In the genomic region with DNA sequence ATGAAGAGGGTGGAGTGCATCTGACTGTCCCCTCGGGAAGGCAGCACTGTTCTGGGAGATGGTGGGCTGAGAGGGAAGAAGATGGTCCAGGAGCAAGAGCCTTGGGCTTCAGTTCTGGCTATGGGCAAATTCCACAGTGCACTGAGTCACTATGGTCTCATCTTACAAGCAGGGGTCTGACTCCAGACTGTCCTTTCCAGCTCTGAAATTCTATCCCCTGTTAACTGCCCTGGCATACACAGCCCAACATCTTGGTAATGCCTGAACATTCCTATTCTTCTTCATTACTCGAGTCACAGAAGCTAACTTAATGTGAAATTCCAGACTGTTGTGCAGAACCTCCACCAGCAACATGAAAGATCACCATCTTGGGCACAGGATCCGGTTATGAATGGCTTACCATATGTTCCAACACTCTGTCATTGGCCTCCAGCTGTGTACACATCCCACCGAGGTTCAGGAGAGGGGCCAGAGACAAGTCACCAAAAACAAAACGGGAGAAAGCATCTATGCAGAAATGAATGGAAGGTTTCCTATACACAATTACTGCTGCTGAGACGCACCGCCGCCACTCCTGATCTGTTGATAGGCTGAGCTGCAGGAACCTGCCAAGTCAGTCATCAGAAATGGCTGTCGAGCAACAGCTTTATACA, we compare ENCODE assay signal across 15 mouse cellular contexts.
A peak's percentile ranks its signal among the peaks of the same experiment; 100 is the strongest.
DNase-seq lines count a peak whose midpoint lies in the region; ATAC-seq and TF ChIP-seq lines count a peak whose summit lies in the region.
"Had no signal": no experiment of that assay in that cellular context is flagged by ENCODE, and none has a peak within 500 bp of the region (broad histone marks: within the 10 kb centered on the region; RNA-seq: fewer than 3 reads in every experiment).

No protein-coding gene starts in this region.

- POLR2A ChIA-PET in Patski (lab: Charles Lee), result no interaction called here

- H3K9me3 ChIP-seq in kidney, embryonic 16.5 days (ENCODE audit: low read length), result no peaks in the 10 kb centered on the region
- H3K9me3 ChIP-seq: heart, embryonic 15.5 days had no signal

- CTCF ChIA-PET in Patski (lab: Charles Lee), result interaction anchor here (0.7 to 0.8 kb wide), 2 partner anchors 14 to 39 kb away, joined by 3 read pairs; no protein-coding TSS in a partner anchor

- no peak for TF ChIP-seq POLR2A in kidney, adult 2 months (IDR thresholded peaks at IDR 0.05; ENCODE audit: low read depth, low read length)

- WGBS in kidney, embryonic 16.5 days, result 29% methylated on average over 9 of the region's 9 CpGs
- 54% methylated on average over 9 of the region's 9 CpGs for WGBS in kidney, adult 2 months

- peak; percentile 60 for DNase-seq in cerebellum, adult 9-10 months
- DNase-seq in cerebellum, postnatal 4 days (ENCODE audit: low spot score in 2 of 2), result no peak
- no peak for DNase-seq in kidney, adult 2 months
- DNase-seq in Patski (ENCODE audit: low read depth, low spot score), result no peak
- DNase-seq in forelimb bud, embryonic 11.5 days (ENCODE audit: low read depth, low spot score), result peak; percentile 31
- DNase-seq in spleen, adult 12 weeks (ENCODE audit: low spot score), result no peak
- no peak for DNase-seq in urinary bladder, adult 2 months (ENCODE audit: low spot score)
- DNase-seq: adrenal gland, postnatal 14 days; kidney, adult 9 months; liver, postnatal 0 days; retina, postnatal 1 day had no signal

- in situ Hi-C loops in Patski (cut with MboI; ENCODE audit: low pct_unique_long_range_greater_than_20kb), result loop anchor here (5.0 kb wide), 1 partner anchor 42 kb away; no protein-coding TSS in a partner anchor

- no peak overlapping the region for H3K4me3 ChIP-seq in kidney, embryonic 16.5 days (ENCODE audit: low read length)
- no peak overlapping the region for H3K4me3 ChIP-seq in kidney, adult 2 months (ENCODE audit: insufficient read depth, low read depth, low read length)
- H3K4me3 ChIP-seq: heart, embryonic 15.5 days had no signal

- H3K9ac ChIP-seq in kidney, embryonic 16.5 days (replicated peaks; ENCODE audit: low read length), result no peak overlapping the region
- H3K9ac ChIP-seq: heart, embryonic 15.5 days; hindbrain, embryonic 14.5 days; liver, postnatal 0 days had no signal

- no peaks in the 10 kb centered on the region for H3K36me3 ChIP-seq in kidney, embryonic 16.5 days (ENCODE audit: insufficient read depth, low read length)
- no peaks in the 10 kb centered on the region for H3K36me3 ChIP-seq in kidney, adult 2 months (ENCODE audit: control insufficient read depth, insufficient read depth, low read length)
- H3K36me3 ChIP-seq: heart, embryonic 15.5 days had no signal

- no peak overlapping the region for H3K4me2 ChIP-seq in kidney, embryonic 16.5 days (replicated peaks; ENCODE audit: low read depth, low read length)
- H3K4me2 ChIP-seq: heart, embryonic 15.5 days; hindbrain, embryonic 14.5 days had no signal

- TF ChIP-seq CTCF in kidney, adult 2 months (conservative IDR thresholded peaks at IDR 0.05; ENCODE audit: insufficient read depth, insufficient read length, low read depth, low read length), result no peak
- no peak for TF ChIP-seq CTCF in Patski (IDR thresholded peaks at IDR 0.05)

- H3K27me3 ChIP-seq in kidney, embryonic 16.5 days (ENCODE audit: insufficient read depth, low read length), result no peaks in the 10 kb centered on the region
- H3K27me3 ChIP-seq in kidney, adult 2 months (replicated peaks; ENCODE audit: control insufficient read depth, insufficient read depth, low read length), result no peaks in the 10 kb centered on the region
- H3K27me3 ChIP-seq in Patski, result no peaks in the 10 kb centered on the region
- H3K27me3 ChIP-seq: heart, embryonic 15.5 days had no signal

- H3K4me1 ChIP-seq in kidney, embryonic 16.5 days (ENCODE audit: insufficient read depth, low read length), result peaks cover 29% of the 10 kb centered on the region
- no peaks in the 10 kb centered on the region for H3K4me1 ChIP-seq in kidney, adult 2 months (ENCODE audit: control insufficient read depth, insufficient read depth, low read length)

- ATAC-seq in kidney, embryonic 16.5 days (ENCODE audit: low FRiP score, low TSS enrichment), result peak; percentile 60; the same call in 1 of the 2 replicates
- ATAC-seq in Patski, result peak; percentile 49
- ATAC-seq: liver, postnatal 0 days had no signal

- no peak overlapping the region for H3K27ac ChIP-seq in kidney, embryonic 16.5 days (ENCODE audit: low read length)
- no peak overlapping the region for H3K27ac ChIP-seq in kidney, adult 2 months (ENCODE audit: insufficient read depth, low read depth, low read length)
- H3K27ac ChIP-seq: heart, embryonic 15.5 days; hindbrain, embryonic 14.5 days; macrophage had no signal

Comparison
In these comparisons a context has a peak if more than half of its experiments do, and no peak if none do; other contexts are left out.
1. DNase-seq: peak in cerebellum, adult 9-10 months (single experiment) and forelimb bud, embryonic 11.5 days (single experiment); none in cerebellum, postnatal 4 days (0 of 2), kidney, adult 2 months (single experiment), Patski (single experiment), spleen, adult 12 weeks (single experiment) and urinary bladder, adult 2 months (single experiment).